Mouse (Mus musculus) forebrain, embryonic 10.5 days (tissue): ENCODE measurements at regions not wholly inside any gene's neighbourhood (a gene's known extent, or its start where the extent isn't known, plus 50 kb on each side); places are given as distances from the start of the nearest gene placed in this dataset.

ENCODE experiments used
- DNase-seq: peaks from one replicate; pipeline ENCODE4 v3.0.0-alpha.2; 2017; ENCODE audit warnings: low spot score; ENCODE audit errors: extremely low spot score
- H3K27ac ChIP-seq: fragments of 300-500 bp; sonication (generic); 2 replicates; pipeline ENCODE4 v1.5.1; 2016; ENCODE audit warnings: mild to moderate bottlenecking
- H3K27me3 ChIP-seq: fragments of 300-500 bp; sonication (generic); 2 replicates; pipeline ENCODE4 v1.6.1; 2016; ENCODE audit warnings: mild to moderate bottlenecking; ENCODE audit not compliant: poor library complexity, severe bottlenecking
- H3K36me3 ChIP-seq: fragments of 300-500 bp; sonication (generic); replicated peaks from 2 replicates; pipeline ENCODE4 v1.6.1; 2016; ENCODE audit warnings: mild to moderate bottlenecking, moderate library complexity
- H3K4me1 ChIP-seq: fragments of 300-500 bp; sonication (generic); 2 replicates; pipeline ENCODE4 v1.6.1; 2016
- H3K4me3 ChIP-seq: fragments of 300-500 bp; sonication (generic); 2 replicates; pipeline ENCODE4 v1.5.1; 2016; ENCODE audit warnings: mild to moderate bottlenecking, moderate library complexity
- H3K9me3 ChIP-seq: fragments of 300-500 bp; sonication (generic); 2 replicates; pipeline ENCODE4 v1.6.1; 2016; ENCODE audit warnings: mild to moderate bottlenecking, moderate library complexity
- WGBS: fragments of 180-500 bp; shearing (Covaris S2); methylation state at CpG from one replicate; pipeline ENCODE4 v1.1.7; 2016; 5-methylcytosine and 5-hydroxymethylcytosine counted together

- Histone ChIP-seq H3K4me3 (no peak overlapping the region), H3K4me1 (no peaks in the 10 kb centered on the region), H3K27me3 (no peaks in the 10 kb centered on the region), H3K27ac (no peak overlapping the region), H3K9me3 (no peaks in the 10 kb centered on the region), H3K36me3 (no peaks in the 10 kb centered on the region)
- no peak for DNase-seq
- WGBS = 77% methylated on average over 5 of the region's 5 CpGs
These were observed 640.7 kb downstream of the Tox3 start for GRCm38 (mm10) chr8:89707341-89707928.

- Histone ChIP-seq H3K27me3 (peaks cover 8% of the 10 kb centered on the region), H3K9me3 (no peaks in the 10 kb centered on the region), H3K27ac (no peak overlapping the region), H3K4me1 (no peaks in the 10 kb centered on the region), H3K36me3 (no peaks in the 10 kb centered on the region), H3K4me3 (no peak overlapping the region)
- DNase-seq = no peak
- WGBS = 94% methylated on average over 6 of the region's 6 CpGs
These were observed 641.7 kb upstream of the Sall1 start for GRCm38 (mm10) chr8:89685696-89686095.

- H3K36me3 ChIP-seq = no peaks in the 10 kb centered on the region
- H3K4me1 ChIP-seq = peaks cover 21% of the 10 kb centered on the region
- no peak overlapping the region for H3K4me3 ChIP-seq
- H3K27ac ChIP-seq = no peak overlapping the region
- H3K9me3 ChIP-seq = no peaks in the 10 kb centered on the region
- no peak for DNase-seq
- WGBS = 91% methylated on average over 4 of the region's 4 CpGs
- peaks cover 40% of the 10 kb centered on the region for H3K27me3 ChIP-seq
These were observed 637.0 kb upstream of the Sall1 start for GRCm38 (mm10) chr8:89680937-89681336.

- H3K27me3 ChIP-seq = peaks cover 46% of the 10 kb centered on the region
- no peak overlapping the region for H3K4me3 ChIP-seq
- no peaks in the 10 kb centered on the region for H3K9me3 ChIP-seq
- H3K4me1 ChIP-seq = peaks cover 21% of the 10 kb centered on the region
- WGBS = 72% methylated on average over 5 of the region's 5 CpGs
- no peak for DNase-seq
- H3K27ac ChIP-seq = no peak overlapping the region
- H3K36me3 ChIP-seq = no peaks in the 10 kb centered on the region
These were observed 636.4 kb upstream of the Sall1 start for GRCm38 (mm10) chr8:89680341-89680740.

- no peak for DNase-seq
- no peak overlapping the region for H3K27ac ChIP-seq
These were observed 635.6 kb upstream of the Sall1 start for GRCm38 (mm10) chr8:89679551-89679950.

GRCm38 (mm10) chr8:89677266-89677665 lies 633.3 kb upstream of the Sall1 start:
- no peak overlapping the region for H3K27ac ChIP-seq
- peaks cover 51% of the 10 kb centered on the region for H3K27me3 ChIP-seq
- DNase-seq = no peak
- 36% methylated on average over 5 of the region's 5 CpGs for WGBS
- H3K36me3 ChIP-seq = no peaks in the 10 kb centered on the region
- H3K4me1 ChIP-seq = peaks cover 21% of the 10 kb centered on the region
- no peak overlapping the region for H3K4me3 ChIP-seq
- no peaks in the 10 kb centered on the region for H3K9me3 ChIP-seq

More at GRCm38 (mm10) chr8:89679551-89679950, 635.6 kb upstream of the Sall1 start:
- Histone ChIP-seq H3K36me3 (no peaks in the 10 kb centered on the region), H3K27me3 (peaks cover 51% of the 10 kb centered on the region), H3K4me1 (peaks cover 21% of the 10 kb centered on the region), H3K4me3 (no peak overlapping the region), H3K9me3 (no peaks in the 10 kb centered on the region)
- WGBS = 55% methylated on average over 4 of the region's 4 CpGs

GRCm38 (mm10) chr8:89673911-89674310 lies 629.9 kb upstream of the Sall1 start:
- Histone ChIP-seq H3K27ac (no peak overlapping the region), H3K9me3 (no peaks in the 10 kb centered on the region), H3K4me1 (peaks cover 8% of the 10 kb centered on the region), H3K4me3 (no peak overlapping the region), H3K27me3 (peaks cover 32% of the 10 kb centered on the region), H3K36me3 (no peaks in the 10 kb centered on the region)
- no peak for DNase-seq
- WGBS = 94% methylated on average over 4 of the region's 4 CpGs

DNA sequence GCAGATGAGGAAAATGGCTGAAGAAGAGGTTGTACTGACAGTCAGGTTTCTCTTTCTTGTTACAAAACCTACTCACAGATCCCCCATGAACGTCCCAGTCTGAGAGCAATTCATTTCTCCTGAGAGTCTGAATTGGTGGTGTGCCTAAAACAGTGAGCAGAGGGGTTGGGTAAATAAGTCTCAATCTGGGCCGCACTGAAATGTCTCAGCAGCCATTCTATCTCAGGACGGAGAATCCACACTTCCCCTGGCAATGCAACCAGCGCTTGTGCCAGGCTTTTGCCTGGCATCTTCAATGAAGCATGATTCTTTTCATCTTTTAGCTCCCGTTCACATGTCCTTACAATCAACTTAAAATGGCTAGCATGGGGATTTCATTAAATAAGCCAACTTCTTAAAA lies 628.7 kb upstream of the Sall1 start:
- Histone ChIP-seq H3K9me3 (no peaks in the 10 kb centered on the region), H3K4me1 (peaks cover 6% of the 10 kb centered on the region), H3K36me3 (no peaks in the 10 kb centered on the region), H3K27ac (no peak overlapping the region), H3K27me3 (peaks cover 21% of the 10 kb centered on the region), H3K4me3 (no peak overlapping the region)
- DNase-seq = no peak
- 91% methylated on average over 5 of the region's 5 CpGs for WGBS

- no peak overlapping the region for H3K4me3 ChIP-seq
- WGBS = 95% methylated on average over 9 of the region's 9 CpGs
- H3K9me3 ChIP-seq = no peaks in the 10 kb centered on the region
- peaks cover 5% of the 10 kb centered on the region; the same call in 1 of the 2 replicates for H3K27me3 ChIP-seq
- H3K4me1 ChIP-seq = peaks cover under 1% of the 10 kb centered on the region; the same call in 1 of the 2 replicates
- no peak for DNase-seq
- H3K27ac ChIP-seq = no peak overlapping the region
- H3K36me3 ChIP-seq = no peaks in the 10 kb centered on the region
These were observed 621.1 kb upstream of the Sall1 start for GRCm38 (mm10) chr8:89664911-89665689.

GRCm38 (mm10) chr8:89663859-89664258 lies 619.9 kb upstream of the Sall1 start:
- peaks cover 13% of the 10 kb centered on the region for H3K4me1 ChIP-seq
- H3K27me3 ChIP-seq = peaks cover 16% of the 10 kb centered on the region; the same call in 1 of the 2 replicates
- no peaks in the 10 kb centered on the region for H3K36me3 ChIP-seq
- no peak overlapping the region for H3K27ac ChIP-seq
- no peaks in the 10 kb centered on the region for H3K9me3 ChIP-seq
- DNase-seq = no peak
- 92% methylated on average over 10 of the region's 10 CpGs for WGBS
- no peak overlapping the region for H3K4me3 ChIP-seq

- Histone ChIP-seq H3K36me3 (no peaks in the 10 kb centered on the region), H3K4me3 (no peak overlapping the region), H3K27ac (no peak overlapping the region), H3K9me3 (no peaks in the 10 kb centered on the region), H3K4me1 (peaks cover 25% of the 10 kb centered on the region), H3K27me3 (peaks cover 34% of the 10 kb centered on the region)
- 28% methylated on average over 14 of the region's 14 CpGs for WGBS
- DNase-seq = no peak
These were observed 615.3 kb upstream of the Sall1 start for GRCm38 (mm10) chr8:89658998-89659944.

- no peak for DNase-seq
- H3K36me3 ChIP-seq = no peaks in the 10 kb centered on the region
- peaks cover 31% of the 10 kb centered on the region for H3K27me3 ChIP-seq
- no peak overlapping the region for H3K4me3 ChIP-seq
- WGBS = 74% methylated on average over 14 of the region's 14 CpGs
- H3K9me3 ChIP-seq = no peaks in the 10 kb centered on the region
- H3K27ac ChIP-seq = peak overlapping the region; percentile 48; the same call in 1 of the 2 replicates
- peaks cover 25% of the 10 kb centered on the region for H3K4me1 ChIP-seq
These were observed 611.4 kb upstream of the Sall1 start for GRCm38 (mm10) chr8:89655369-89655768.
